Comparison of ENCODE assay signal across 9 mouse cellular contexts in genomic region chr13:6473401-6474190, GRCm38 (mm10).
DNase-seq lines count a peak whose midpoint lies in the region; ATAC-seq and TF ChIP-seq lines count a peak whose summit lies in the region.
"Had no signal": no experiment of that assay in that cellular context is flagged by ENCODE, and none has a peak within 500 bp of the region (broad histone marks: within the 10 kb centered on the region; RNA-seq: fewer than 3 reads in every experiment).

No protein-coding gene starts in this region.

- H3K36me3 ChIP-seq in intestine, embryonic 15.5 days, result no peaks in the 10 kb centered on the region
- H3K36me3 ChIP-seq in intestine, postnatal 0 days (ENCODE audit: control insufficient read depth, insufficient read depth), result no peaks in the 10 kb centered on the region
- H3K36me3 ChIP-seq in forebrain, embryonic 10.5 days (replicated peaks), result no peaks in the 10 kb centered on the region
- no peaks in the 10 kb centered on the region for H3K36me3 ChIP-seq in hindbrain, embryonic 13.5 days
- no peaks in the 10 kb centered on the region for H3K36me3 ChIP-seq in neural tube, embryonic 12.5 days

- no peak for TF ChIP-seq CTCF in intestine, postnatal 0 days (IDR thresholded peaks at IDR 0.05; ENCODE audit: low read depth)
- no peak for TF ChIP-seq CTCF in layer of hippocampus, adult 2 months (conservative IDR thresholded peaks at IDR 0.05)

- no peak overlapping the region for H3K27ac ChIP-seq in intestine, embryonic 15.5 days
- H3K27ac ChIP-seq in intestine, postnatal 0 days (ENCODE audit: low read depth, low read length), result no peak overlapping the region
- H3K27ac ChIP-seq in forebrain, embryonic 10.5 days, result 0 out of 2 replicates have a peak overlapping the region, but pooled peaks have one; percentile 35
- peak overlapping the region; percentile 56 for H3K27ac ChIP-seq in hindbrain, embryonic 13.5 days
- H3K27ac ChIP-seq in neural tube, embryonic 12.5 days, result no peak overlapping the region; the same call in 1 of the 2 replicates
- H3K27ac ChIP-seq in layer of hippocampus, adult 2 months, result no peak overlapping the region
- H3K27ac ChIP-seq: liver, embryonic 14.5 days had no signal

- WGBS in intestine, embryonic 15.5 days, result 59% methylated on average over 12 of the region's 12 CpGs
- WGBS in intestine, postnatal 0 days, result 63% methylated on average over 12 of the region's 12 CpGs
- 83% methylated on average over 12 of the region's 12 CpGs for WGBS in forebrain, embryonic 10.5 days
- 31% methylated on average over 12 of the region's 12 CpGs for WGBS in hindbrain, embryonic 13.5 days
- WGBS in neural tube, embryonic 12.5 days, result 40% methylated on average over 12 of the region's 12 CpGs

- no peak overlapping the region for H3K4me3 ChIP-seq in intestine, embryonic 15.5 days (replicated peaks)
- H3K4me3 ChIP-seq in intestine, postnatal 0 days (ENCODE audit: low read depth, low read length), result no peak overlapping the region
- H3K4me3 ChIP-seq in forebrain, embryonic 10.5 days, result no peak overlapping the region
- no peak overlapping the region for H3K4me3 ChIP-seq in hindbrain, embryonic 13.5 days
- H3K4me3 ChIP-seq in neural tube, embryonic 12.5 days, result no peak overlapping the region
- H3K4me3 ChIP-seq in layer of hippocampus, adult 2 months, result no peak overlapping the region

- H3K4me1 ChIP-seq in intestine, embryonic 15.5 days (replicated peaks), result no peaks in the 10 kb centered on the region
- H3K4me1 ChIP-seq in intestine, postnatal 0 days (replicated peaks; ENCODE audit: control insufficient read depth, insufficient read depth, low read length), result no peaks in the 10 kb centered on the region
- peaks cover 26% of the 10 kb centered on the region for H3K4me1 ChIP-seq in forebrain, embryonic 10.5 days
- peaks cover 36% of the 10 kb centered on the region for H3K4me1 ChIP-seq in hindbrain, embryonic 13.5 days (replicated peaks)
- H3K4me1 ChIP-seq in neural tube, embryonic 12.5 days, result peaks cover 21% of the 10 kb centered on the region

- no peak for DNase-seq in forebrain, embryonic 10.5 days (ENCODE audit: extremely low spot score, low spot score)
- no peak for DNase-seq in layer of hippocampus, adult 2 months (ENCODE audit: low spot score in 2 of 2)

- H3K4me2 ChIP-seq in intestine, embryonic 15.5 days (replicated peaks), result no peak overlapping the region
- no peak overlapping the region for H3K4me2 ChIP-seq in intestine, postnatal 0 days (replicated peaks; ENCODE audit: low read depth)
- H3K4me2 ChIP-seq in hindbrain, embryonic 13.5 days, result 0 out of 2 replicates have a peak overlapping the region, but pooled peaks have one; percentile 11
- 0 out of 2 replicates have a peak overlapping the region, but pooled peaks have one; percentile 14 for H3K4me2 ChIP-seq in neural tube, embryonic 12.5 days (replicated peaks)

- H3K27me3 ChIP-seq in intestine, embryonic 15.5 days (replicated peaks), result no peaks in the 10 kb centered on the region
- no peaks in the 10 kb centered on the region for H3K27me3 ChIP-seq in intestine, postnatal 0 days (replicated peaks; ENCODE audit: control insufficient read depth, insufficient read depth, low read length)
- no peaks in the 10 kb centered on the region for H3K27me3 ChIP-seq in forebrain, embryonic 10.5 days (ENCODE audit: poor library complexity, severe bottlenecking)
- H3K27me3 ChIP-seq in hindbrain, embryonic 13.5 days, result no peaks in the 10 kb centered on the region
- H3K27me3 ChIP-seq in neural tube, embryonic 12.5 days (replicated peaks), result no peaks in the 10 kb centered on the region

- peak; percentile 62; the same call in 1 of the 2 replicates for ATAC-seq in intestine, embryonic 15.5 days
- no peak for ATAC-seq in intestine, postnatal 0 days
- ATAC-seq in hindbrain, embryonic 13.5 days (ENCODE audit: low FRiP score), result peak; percentile 79
- peak; percentile 78 for ATAC-seq in neural tube, embryonic 12.5 days (ENCODE audit: low FRiP score, low read depth)
- ATAC-seq in inflammation-experienced regulatory T-cells, adult 6 months, result no peak
- ATAC-seq in monocyte, adult 5-6 weeks (replicated peaks; ENCODE audit: insufficient number of reproducible peaks, low FRiP score, low TSS enrichment, poor library complexity, severe bottlenecking), result no peak

- H3K9ac ChIP-seq in intestine, embryonic 15.5 days, result no peak overlapping the region
- H3K9ac ChIP-seq in intestine, postnatal 0 days (ENCODE audit: low read depth, low read length), result no peak overlapping the region
- no peak overlapping the region for H3K9ac ChIP-seq in hindbrain, embryonic 13.5 days
- no peak overlapping the region for H3K9ac ChIP-seq in neural tube, embryonic 12.5 days
- H3K9ac ChIP-seq: liver, embryonic 14.5 days had no signal

- H3K9me3 ChIP-seq in intestine, embryonic 15.5 days, result no peaks in the 10 kb centered on the region
- H3K9me3 ChIP-seq in intestine, postnatal 0 days (ENCODE audit: control insufficient read depth), result no peaks in the 10 kb centered on the region
- H3K9me3 ChIP-seq in forebrain, embryonic 10.5 days, result no peaks in the 10 kb centered on the region
- no peaks in the 10 kb centered on the region for H3K9me3 ChIP-seq in hindbrain, embryonic 13.5 days
- H3K9me3 ChIP-seq in neural tube, embryonic 12.5 days, result no peaks in the 10 kb centered on the region

Comparison
In these comparisons a context has a peak if more than half of its experiments do, and no peak if none do; other contexts are left out.
1. ATAC-seq: peak in intestine, embryonic 15.5 days (single experiment), hindbrain, embryonic 13.5 days (single experiment) and neural tube, embryonic 12.5 days (single experiment); none in intestine, postnatal 0 days (single experiment), inflammation-experienced regulatory T-cells, adult 6 months (single experiment) and monocyte, adult 5-6 weeks (single experiment).
2. H3K27ac ChIP-seq: peak in forebrain, embryonic 10.5 days (single experiment) and hindbrain, embryonic 13.5 days (single experiment); none in intestine, embryonic 15.5 days (single experiment), intestine, postnatal 0 days (single experiment), neural tube, embryonic 12.5 days (single experiment) and layer of hippocampus, adult 2 months (single experiment).
3. H3K4me2 ChIP-seq: peak in hindbrain, embryonic 13.5 days (single experiment) and neural tube, embryonic 12.5 days (single experiment); none in intestine, embryonic 15.5 days (single experiment) and intestine, postnatal 0 days (single experiment).